Mouse (Mus musculus): ENCODE results near the gene Morn3. TPM values are rescaled to one million over a fixed set of nuclear protein-coding genes. Genes with fewer than 3 reads are reported as not detected.

Gene Morn3
- polyA plus RNA-seq, 1 experiment from 2014 or later, result not detected

GRCm38 (mm10) chr5:123059757-123060520 lies 13.1 kb upstream of the Morn3 start:
- H3K4me1 ChIP-seq, result peaks cover 29% of the 10 kb centered on the region
- ATAC-seq (ENCODE audit: extremely low read depth, insufficient number of reproducible peaks, low FRiP score, low TSS enrichment), result no peak
- H3K4me2 ChIP-seq, result peak overlapping the region; percentile 64
- H3K27ac ChIP-seq (replicated peaks), result peak overlapping the region; percentile 92
- no peaks in the 10 kb centered on the region for H3K27me3 ChIP-seq (replicated peaks)
- peak overlapping the region; percentile 32 for H3K4me3 ChIP-seq
- no peaks in the 10 kb centered on the region for H3K36me3 ChIP-seq
- WGBS, result 9% methylated on average over 14 of the region's 14 CpGs
- no peaks in the 10 kb centered on the region for H3K9me3 ChIP-seq
- peak overlapping the region; percentile 67 for H3K9ac ChIP-seq

GRCm38 (mm10) chr5:123058251-123059102 lies 11.7 kb upstream of the Morn3 start:
- 35% methylated on average over 16 of the region's 16 CpGs for WGBS
- no peaks in the 10 kb centered on the region for H3K36me3 ChIP-seq
- peak overlapping the region; percentile 74 for H3K27ac ChIP-seq (replicated peaks)
- H3K27me3 ChIP-seq (replicated peaks), result no peaks in the 10 kb centered on the region
- peak overlapping the region; percentile 52 for H3K4me3 ChIP-seq
- H3K9me3 ChIP-seq, result no peaks in the 10 kb centered on the region
- ATAC-seq (ENCODE audit: extremely low read depth, insufficient number of reproducible peaks, low FRiP score, low TSS enrichment), result no peak
- peak overlapping the region; percentile 75 for H3K9ac ChIP-seq
- H3K4me2 ChIP-seq, result peak overlapping the region; percentile 67
- peaks cover 26% of the 10 kb centered on the region for H3K4me1 ChIP-seq

GRCm38 (mm10) chr5:123057366-123058250 lies 10.8 kb upstream of the Morn3 start:
- WGBS, result 8% methylated on average over 48 of the region's 48 CpGs
- ATAC-seq (ENCODE audit: extremely low read depth, insufficient number of reproducible peaks, low FRiP score, low TSS enrichment), result peak; percentile 92

GRCm38 (mm10) chr5:123051736-123052135 lies 4.9 kb upstream of the Morn3 start:
- Histone ChIP-seq H3K4me3 (no peak overlapping the region), H3K4me2 (no peak overlapping the region), H3K27me3 (replicated peaks) (no peaks in the 10 kb centered on the region), H3K9ac (no peak overlapping the region), H3K36me3 (no peaks in the 10 kb centered on the region), H3K9me3 (peaks cover 2% of the 10 kb centered on the region; the same call in 1 of the 2 replicates), H3K27ac (replicated peaks) (no peak overlapping the region), H3K4me1 (peaks cover 8% of the 10 kb centered on the region)
- ATAC-seq (ENCODE audit: extremely low read depth, insufficient number of reproducible peaks, low FRiP score, low TSS enrichment), result no peak
- WGBS, result 70% methylated on average over 5 of the region's 5 CpGs

More at GRCm38 (mm10) chr5:123057366-123058250, 10.8 kb upstream of the Morn3 start:
- Histone ChIP-seq H3K9me3 (no peaks in the 10 kb centered on the region), H3K4me2 (peak overlapping the region; percentile 67), H3K27ac (replicated peaks) (peak overlapping the region; percentile 74), H3K36me3 (no peaks in the 10 kb centered on the region), H3K4me1 (peaks cover 26% of the 10 kb centered on the region), H3K9ac (peak overlapping the region; percentile 75), H3K27me3 (replicated peaks) (no peaks in the 10 kb centered on the region), H3K4me3 (peak overlapping the region; percentile 52)

- Histone ChIP-seq H3K4me2 (no peak overlapping the region), H3K4me1 (peaks cover 8% of the 10 kb centered on the region), H3K9me3 (peaks cover 2% of the 10 kb centered on the region; the same call in 1 of the 2 replicates), H3K4me3 (no peak overlapping the region), H3K27ac (replicated peaks) (no peak overlapping the region), H3K27me3 (replicated peaks) (no peaks in the 10 kb centered on the region), H3K9ac (no peak overlapping the region), H3K36me3 (no peaks in the 10 kb centered on the region)
- 78% methylated on average over 9 of the region's 9 CpGs for WGBS
- no peak for ATAC-seq (ENCODE audit: extremely low read depth, insufficient number of reproducible peaks, low FRiP score, low TSS enrichment)
Observed at GRCm38 (mm10) chr5:123050918-123051317, 4.1 kb upstream of the Morn3 start.

GRCm38 (mm10) chr5:123049271-123049670 lies 2.5 kb upstream of the Morn3 start:
- WGBS, result 4% methylated on average over 12 of the region's 12 CpGs
- Histone ChIP-seq H3K4me1 (peaks cover 15% of the 10 kb centered on the region), H3K4me3 (peak overlapping the region; percentile 34)

GRCm38 (mm10) chr5:123045561-123046295 lies 1.1 kb downstream of the Morn3 start:
- WGBS, result 22% methylated on average over 9 of the region's 9 CpGs
- Histone ChIP-seq H3K36me3 (no peaks in the 10 kb centered on the region), H3K9ac (no peak overlapping the region), H3K4me3 (no peak overlapping the region), H3K9me3 (no peaks in the 10 kb centered on the region), H3K4me2 (peak overlapping the region; percentile 40), H3K27me3 (replicated peaks) (no peaks in the 10 kb centered on the region), H3K27ac (replicated peaks) (0 out of 2 replicates have a peak overlapping the region, but pooled peaks have one; percentile 1), H3K4me1 (peaks cover 15% of the 10 kb centered on the region)
- no peak for ATAC-seq (ENCODE audit: extremely low read depth, insufficient number of reproducible peaks, low FRiP score, low TSS enrichment)

More at GRCm38 (mm10) chr5:123049271-123049670, 2.5 kb upstream of the Morn3 start:
- no peaks in the 10 kb centered on the region for H3K36me3 ChIP-seq
- H3K9me3 ChIP-seq, result peaks cover 2% of the 10 kb centered on the region; the same call in 1 of the 2 replicates
- H3K4me2 ChIP-seq, result peak overlapping the region; percentile 62
- no peak overlapping the region for H3K27ac ChIP-seq (replicated peaks)
- H3K9ac ChIP-seq, result peak overlapping the region; percentile 72
- no peaks in the 10 kb centered on the region for H3K27me3 ChIP-seq (replicated peaks)
- no peak for ATAC-seq (ENCODE audit: extremely low read depth, insufficient number of reproducible peaks, low FRiP score, low TSS enrichment)

- 21% methylated on average over 7 of the region's 7 CpGs for WGBS
- peaks cover 15% of the 10 kb centered on the region for H3K4me1 ChIP-seq
- H3K4me2 ChIP-seq, result no peak overlapping the region
- H3K9ac ChIP-seq, result no peak overlapping the region
- H3K36me3 ChIP-seq, result no peaks in the 10 kb centered on the region
- H3K4me3 ChIP-seq, result no peak overlapping the region
- no peaks in the 10 kb centered on the region for H3K9me3 ChIP-seq
- no peaks in the 10 kb centered on the region for H3K27me3 ChIP-seq (replicated peaks)
- ATAC-seq (ENCODE audit: extremely low read depth, insufficient number of reproducible peaks, low FRiP score, low TSS enrichment), result no peak
- no peak overlapping the region for H3K27ac ChIP-seq (replicated peaks)
Observed at GRCm38 (mm10) chr5:123043856-123044255, 3.0 kb downstream of the Morn3 start.

- Histone ChIP-seq H3K9ac (peak overlapping the region; percentile 30; the same call in 1 of the 2 replicates), H3K4me2 (no peak overlapping the region), H3K27me3 (replicated peaks) (no peaks in the 10 kb centered on the region), H3K9me3 (no peaks in the 10 kb centered on the region), H3K36me3 (no peaks in the 10 kb centered on the region), H3K27ac (replicated peaks) (peak overlapping the region; percentile 57), H3K4me1 (peaks cover 17% of the 10 kb centered on the region), H3K4me3 (no peak overlapping the region)
- WGBS, result 34% methylated on average over 7 of the region's 7 CpGs
- ATAC-seq (ENCODE audit: extremely low read depth, insufficient number of reproducible peaks, low FRiP score, low TSS enrichment), result no peak
Observed at GRCm38 (mm10) chr5:123040796-123041195, 6.0 kb downstream of the Morn3 start.

- H3K4me1 ChIP-seq, result peaks cover 19% of the 10 kb centered on the region
- peak overlapping the region; percentile 73 for H3K9ac ChIP-seq
- peak; percentile 73 for ATAC-seq (ENCODE audit: extremely low read depth, insufficient number of reproducible peaks, low FRiP score, low TSS enrichment)
- peak overlapping the region; percentile 50 for H3K4me3 ChIP-seq
- H3K36me3 ChIP-seq, result no peaks in the 10 kb centered on the region
- WGBS, result 3% methylated on average over 25 of the region's 25 CpGs
- H3K9me3 ChIP-seq, result no peaks in the 10 kb centered on the region
- H3K4me2 ChIP-seq, result peak overlapping the region; percentile 82
- H3K27ac ChIP-seq (replicated peaks), result no peak overlapping the region; the same call in 1 of the 2 replicates
- H3K27me3 ChIP-seq (replicated peaks), result no peaks in the 10 kb centered on the region
Observed at GRCm38 (mm10) chr5:123039120-123039752, 7.6 kb downstream of the Morn3 start.

Measured in heart, embryonic 13.5 days (tissue).